Comparison of ENCODE assay signal across 8 mouse cellular contexts in the genomic region with DNA sequence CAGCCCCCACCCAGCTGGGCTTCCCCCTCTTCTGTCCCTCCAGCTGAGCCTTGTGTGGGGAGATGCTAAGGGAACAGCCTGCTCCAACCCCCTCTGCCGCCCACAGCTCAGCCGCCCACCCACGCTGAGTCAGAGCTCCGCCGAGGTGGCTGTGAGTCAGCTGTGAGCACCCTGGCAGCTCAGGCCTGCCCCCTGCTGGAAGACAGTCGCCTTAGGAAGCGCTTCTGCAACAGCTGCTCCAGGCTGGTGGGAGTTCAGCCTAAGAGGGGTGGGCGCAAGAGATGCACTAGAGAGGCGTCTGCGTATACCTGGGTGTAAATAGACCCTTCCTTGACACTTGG. TPM values are rescaled to one million over a fixed set of nuclear protein-coding genes. Genes with fewer than 3 reads are reported as not detected.
A peak's percentile ranks its signal among the peaks of the same experiment; 100 is the strongest.
DNase-seq lines count a peak whose midpoint lies in the region; ATAC-seq and TF ChIP-seq lines count a peak whose summit lies in the region.

No protein-coding gene starts in this region.

- H3K4me1 ChIP-seq in embryonic fibroblast, embryonic 13.5 days (ENCODE audit: control insufficient read depth, insufficient read depth, low read length) = peaks cover 26% of the 10 kb centered on the region
- peaks cover 33% of the 10 kb centered on the region for H3K4me1 ChIP-seq in heart, embryonic 11.5 days (ENCODE audit: control insufficient read depth, insufficient read depth, low read length)
- H3K4me1 ChIP-seq in kidney, embryonic 15.5 days = peaks cover 35% of the 10 kb centered on the region
- H3K4me1 ChIP-seq in liver, adult 2 months (ENCODE audit: control insufficient read depth, insufficient read depth, low read length) = peaks cover 21% of the 10 kb centered on the region
- H3K4me1 ChIP-seq in stomach, embryonic 14.5 days (ENCODE audit: control insufficient read depth, insufficient read depth, low read length) = peaks cover 27% of the 10 kb centered on the region

- peak; percentile 83 for DNase-seq in A20 (ENCODE audit: low read depth, low spot score)
- peak; percentile 77 to 86 for DNase-seq in adrenal gland, postnatal 4 days (ENCODE audit: low spot score in 2 of 2)
- DNase-seq in liver, adult 2 months (ENCODE audit: extremely low read depth, low read depth, low spot score) = no peak
- peak; percentile 81 to 85 for DNase-seq in natural killer cell, adult 2 months (ENCODE audit: low spot score in 2 of 2)

- ATAC-seq in heart, embryonic 11.5 days (replicated peaks; ENCODE audit: insufficient number of reproducible peaks, low FRiP score, low TSS enrichment) = 0 out of 2 replicates have a peak, but pooled peaks have one; percentile 39
- peak; percentile 63 for ATAC-seq in kidney, embryonic 15.5 days (replicated peaks; ENCODE audit: low FRiP score)
- peak; percentile 81 for ATAC-seq in stomach, embryonic 14.5 days (ENCODE audit: insufficient number of reproducible peaks, insufficient read depth, low FRiP score, low read depth)

- H3K4me2 ChIP-seq in heart, embryonic 11.5 days = peak overlapping the region; percentile 27; the same call in 1 of the 2 replicates
- peak overlapping the region; percentile 38 for H3K4me2 ChIP-seq in kidney, embryonic 15.5 days
- H3K4me2 ChIP-seq in stomach, embryonic 14.5 days (replicated peaks; ENCODE audit: low read depth, low read length) = peak overlapping the region; percentile 22; the same call in 1 of the 2 replicates

- TF ChIP-seq POLR2A in embryonic fibroblast, embryonic 13.5 days (IDR thresholded peaks at IDR 0.05; ENCODE audit: low read depth, low read length) = no peak
- no peak for TF ChIP-seq POLR2A in liver, adult 2 months (IDR thresholded peaks at IDR 0.05; ENCODE audit: extremely low read depth, insufficient read depth, low read length)

- peaks cover 2% of the 10 kb centered on the region; the same call in 1 of the 2 replicates for H3K27me3 ChIP-seq in heart, embryonic 11.5 days (ENCODE audit: control insufficient read depth, insufficient read depth, low read length)
- no peaks in the 10 kb centered on the region for H3K27me3 ChIP-seq in kidney, embryonic 15.5 days
- H3K27me3 ChIP-seq in liver, adult 2 months (ENCODE audit: control insufficient read depth, insufficient read depth, low read length) = no peaks in the 10 kb centered on the region
- no peaks in the 10 kb centered on the region for H3K27me3 ChIP-seq in stomach, embryonic 14.5 days (ENCODE audit: control insufficient read depth, insufficient read depth, low read length)

- WGBS in heart, embryonic 11.5 days (ENCODE audit: insufficient replicate concordance) = 11% methylated on average over 10 of the region's 10 CpGs
- 12% methylated on average over 10 of the region's 10 CpGs for WGBS in kidney, embryonic 15.5 days
- 41% methylated on average over 10 of the region's 10 CpGs for WGBS in liver, adult 2 months
- WGBS in stomach, embryonic 14.5 days = 4% methylated on average over 10 of the region's 10 CpGs

- TF ChIP-seq CTCF in embryonic fibroblast, embryonic 13.5 days (IDR thresholded peaks at IDR 0.05; ENCODE audit: borderline replicate concordance, insufficient read depth, low read length) = peak; percentile 88
- peak; percentile 92 for TF ChIP-seq CTCF in liver, adult 2 months (IDR thresholded peaks at IDR 0.05; ENCODE audit: low read depth, low read length)

- H3K4me3 ChIP-seq in embryonic fibroblast, embryonic 13.5 days (ENCODE audit: insufficient read depth, low read length) = no peak overlapping the region
- H3K4me3 ChIP-seq in heart, embryonic 11.5 days (ENCODE audit: low read depth, low read length) = no peak overlapping the region
- no peak overlapping the region for H3K4me3 ChIP-seq in kidney, embryonic 15.5 days (replicated peaks)
- no peak overlapping the region for H3K4me3 ChIP-seq in liver, adult 2 months (ENCODE audit: insufficient read depth, low read depth, low read length)
- no peak overlapping the region for H3K4me3 ChIP-seq in stomach, embryonic 14.5 days (ENCODE audit: low read depth, low read length)

- no peaks in the 10 kb centered on the region for H3K9me3 ChIP-seq in heart, embryonic 11.5 days (replicated peaks; ENCODE audit: control insufficient read depth, low read length)
- no peaks in the 10 kb centered on the region for H3K9me3 ChIP-seq in kidney, embryonic 15.5 days (replicated peaks)
- no peaks in the 10 kb centered on the region for H3K9me3 ChIP-seq in stomach, embryonic 14.5 days (ENCODE audit: control insufficient read depth, low read depth, low read length)

- H3K79me2 ChIP-seq in liver, adult 2 months (ENCODE audit: control insufficient read depth, insufficient read depth, low read length) = no peaks in the 10 kb centered on the region

- H3K27ac ChIP-seq in embryonic fibroblast, embryonic 13.5 days (ENCODE audit: insufficient read depth, low read length) = peak overlapping the region; percentile 20; the same call in 1 of the 2 replicates
- H3K27ac ChIP-seq in heart, embryonic 11.5 days (ENCODE audit: low read depth, low read length) = no peak overlapping the region
- 0 out of 2 replicates have a peak overlapping the region, but pooled peaks have one; percentile 57 for H3K27ac ChIP-seq in kidney, embryonic 15.5 days
- H3K27ac ChIP-seq in liver, adult 2 months (replicated peaks; ENCODE audit: insufficient read depth, low read depth, low read length) = no peak overlapping the region
- peak overlapping the region; percentile 30; the same call in 1 of the 2 replicates for H3K27ac ChIP-seq in stomach, embryonic 14.5 days (ENCODE audit: low read length)

- peaks cover 4% of the 10 kb centered on the region; the same call in 1 of the 2 replicates for H3K36me3 ChIP-seq in heart, embryonic 11.5 days (ENCODE audit: control insufficient read depth, insufficient read depth, low read length)
- peaks cover 34% of the 10 kb centered on the region for H3K36me3 ChIP-seq in kidney, embryonic 15.5 days
- peaks cover 10% of the 10 kb centered on the region; the same call in 1 of the 2 replicates for H3K36me3 ChIP-seq in liver, adult 2 months (ENCODE audit: control insufficient read depth, insufficient read depth, low read length)
- H3K36me3 ChIP-seq in stomach, embryonic 14.5 days (ENCODE audit: control insufficient read depth, insufficient read depth, low read length) = peaks cover 6% of the 10 kb centered on the region

- peak overlapping the region; percentile 16; the same call in 1 of the 2 replicates for H3K9ac ChIP-seq in heart, embryonic 11.5 days (ENCODE audit: low read depth, low read length)
- no peak overlapping the region for H3K9ac ChIP-seq in kidney, embryonic 15.5 days
- H3K9ac ChIP-seq in liver, adult 2 months (ENCODE audit: low read depth, low read length) = no peak overlapping the region
- H3K9ac ChIP-seq in stomach, embryonic 14.5 days (replicated peaks; ENCODE audit: low read depth, low read length) = no peak overlapping the region

RNA-seq across cellular contexts. Expression of a gene that starts 48.7 kb away (rescaled TPM):
- 10 to 100 TPM; 24.1 to 26.5 TPM for total RNA-seq in adrenal gland, postnatal 4 days (2021)
- polyA plus RNA-seq in embryonic fibroblast, embryonic 13.5 days (2011; ENCODE audit: insufficient read length, low read depth, missing spikeins) = 27.4 and 29.5 TPM in 2 replicates
- polyA plus RNA-seq in heart, embryonic 11.5 days (2014; fragmentation: Nextera tagmentation; extraction: Ambion mirVana) = 12.8 and 15.4 TPM in 2 replicates
- 20.8 and 22.3 TPM in 2 replicates for polyA plus RNA-seq in kidney, embryonic 15.5 days (2015; fragmentation: Nextera tagmentation; extraction: Ambion mirVana)
- 11.6 and 16.2 TPM in 2 replicates for total RNA-seq in liver, adult 2 months (2014; rRNA removed)
- polyA plus RNA-seq in liver, adult 2 months (2012; rRNA removed) = 45.6 and 59.4 TPM in 2 replicates
- polyA plus RNA-seq in stomach, embryonic 14.5 days (2014; fragmentation: Nextera tagmentation; extraction: Ambion mirVana) = 27.6 and 28.0 TPM in 2 replicates

RNA-seq across cellular contexts. Expression of a gene that starts 55.7 kb away (rescaled TPM):
- 10 to 100 TPM; 30.1 to 30.9 TPM for total RNA-seq in adrenal gland, postnatal 4 days (2021)
- 0.19 TPM in 1 of 2 replicates, not detected in the other for polyA plus RNA-seq in embryonic fibroblast, embryonic 13.5 days (2011; ENCODE audit: insufficient read length, low read depth, missing spikeins)
- polyA plus RNA-seq in heart, embryonic 11.5 days (2014; fragmentation: Nextera tagmentation; extraction: Ambion mirVana) = 0.24 and 0.35 TPM in 2 replicates
- polyA plus RNA-seq in kidney, embryonic 15.5 days (2015; fragmentation: Nextera tagmentation; extraction: Ambion mirVana) = 2.4 and 3.2 TPM in 2 replicates
- total RNA-seq in liver, adult 2 months (2014; rRNA removed) = 1.0 and 1.2 TPM in 2 replicates
- polyA plus RNA-seq in liver, adult 2 months (2012; rRNA removed) = 2.0 and 2.6 TPM in 2 replicates
- polyA plus RNA-seq in stomach, embryonic 14.5 days (2014; fragmentation: Nextera tagmentation; extraction: Ambion mirVana) = 3.5 and 4.1 TPM in 2 replicates

Comparison
In these comparisons a context has a peak if more than half of its experiments do, and no peak if none do; other contexts are left out.
1. H3K27ac ChIP-seq: peak in embryonic fibroblast, embryonic 13.5 days (single experiment), kidney, embryonic 15.5 days (single experiment) and stomach, embryonic 14.5 days (single experiment); none in heart, embryonic 11.5 days (single experiment) and liver, adult 2 months (single experiment).
2. Peak in every context shown above with its lines, with median percentiles within 50 percentile points of each other: ATAC-seq and H3K4me2 ChIP-seq.